Mouse (Mus musculus) monocyte, adult 2 months (primary cell): Measurements from ENCODE around the gene Lair1.
"Not testable (repeated sequence)": the region's sequence is repeated elsewhere in the genome, so short reads cannot be mapped to it uniquely, and the experiment has no call there.

Experiments used
- DNase-seq, 2 experiments: peaks; one replicate each; pipeline ENCODE4 v3.0.0; 2022; ENCODE audit warnings: low spot score in 2 of 2, low read depth in 1 of 2

Gene Lair1

GRCm38 (mm10) chr7:4003996-4004395 lies 59.0 kb downstream of the Lair1 start:
- not testable (repeated sequence) for DNase-seq

GRCm38 (mm10) chr7:3962017-3962416 lies 101.0 kb downstream of the Lair1 start:
- no peak for DNase-seq

GRCm38 (mm10) chr7:3957387-3957786 lies 105.6 kb downstream of the Lair1 start:
- no peak for DNase-seq
